Mouse (Mus musculus): ENCODE results near the gene Gm4631. TPM values are rescaled to one million over a fixed set of nuclear protein-coding genes. Genes with fewer than 3 reads are reported as not detected.

The Gm4631 gene
- polyA plus RNA-seq (2017; shearing (Covaris generic)), result 4.9 TPM

GRCm38 (mm10) chr2:175338097-175338496 is at the start of gene Gm4631:
TSS of gene Gm4631 (minus strand) at chr2:175338197.

GRCm38 (mm10) chr2:175372136-175372535 is 34.1 kb upstream of the Gm4631 start, which contains the start of gene Zfp968:
TSS of gene Zfp968 (plus strand) at chr2:175372436.

GRCm38 (mm10) chr2:175274825-175275224 is 63.2 kb downstream of the Gm4631 start, which contains the start of gene Gm14440:
TSS of gene Gm14440 (plus strand) at chr2:175275125.

Other genes with a start within 250 kb of the Gm4631 start
- gene Gm14399, start 196.2 kb downstream of the Gm4631 start, polyA plus RNA-seq (2017; shearing (Covaris generic)), result 10.1 TPM
- gene Gm14443, start 162.3 kb downstream of the Gm4631 start, polyA plus RNA-seq (2017; shearing (Covaris generic)), result not detected
- 2.9 TPM for gene Gm14391, start 131.3 kb downstream of the Gm4631 start, polyA plus RNA-seq (2017; shearing (Covaris generic))
- 1.2 TPM for gene Gm14440, start 63.1 kb downstream of the Gm4631 start, polyA plus RNA-seq (2017; shearing (Covaris generic))
- 0.46 TPM for gene Zfp968, start 34.2 kb upstream of the Gm4631 start, polyA plus RNA-seq (2017; shearing (Covaris generic))
- gene Gm4724, start 97.6 kb upstream of the Gm4631 start, polyA plus RNA-seq (2017; shearing (Covaris generic)), result 4.7 TPM
- gene Zfp965, start 131.8 kb upstream of the Gm4631 start, polyA plus RNA-seq (2017; shearing (Covaris generic)), result 4.9 TPM

All from effector memory CD4-positive, alpha-beta T cell, adult 5 months (primary cell).